Mouse (Mus musculus): ENCODE data around the gene Micu2.
"Not testable (repeated sequence)": the region's sequence is repeated elsewhere in the genome, so short reads cannot be mapped to it uniquely, and the experiment has no call there.

Gene Micu2

DNA sequence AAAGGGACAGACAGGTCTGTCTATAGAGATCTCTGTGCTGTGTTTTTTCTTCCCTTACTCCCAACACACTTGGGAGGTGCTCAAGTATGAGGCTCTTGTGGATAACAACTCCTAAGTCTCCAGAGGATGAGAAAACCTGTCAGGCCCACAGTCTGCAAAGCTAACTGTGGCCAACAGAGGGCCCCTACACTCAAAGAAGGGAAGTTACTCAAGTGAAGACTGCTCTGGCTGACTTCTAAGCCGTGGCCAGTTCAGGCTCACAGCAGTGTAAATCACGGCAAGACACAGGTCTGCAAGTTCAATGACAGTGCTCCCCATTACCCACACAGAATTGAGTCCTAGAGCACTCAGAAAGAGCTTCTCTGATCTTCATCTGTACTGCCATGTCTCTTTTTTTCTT lies 48.0 kb downstream of the Micu2 start:
- no peak for DNase-seq

DNA sequence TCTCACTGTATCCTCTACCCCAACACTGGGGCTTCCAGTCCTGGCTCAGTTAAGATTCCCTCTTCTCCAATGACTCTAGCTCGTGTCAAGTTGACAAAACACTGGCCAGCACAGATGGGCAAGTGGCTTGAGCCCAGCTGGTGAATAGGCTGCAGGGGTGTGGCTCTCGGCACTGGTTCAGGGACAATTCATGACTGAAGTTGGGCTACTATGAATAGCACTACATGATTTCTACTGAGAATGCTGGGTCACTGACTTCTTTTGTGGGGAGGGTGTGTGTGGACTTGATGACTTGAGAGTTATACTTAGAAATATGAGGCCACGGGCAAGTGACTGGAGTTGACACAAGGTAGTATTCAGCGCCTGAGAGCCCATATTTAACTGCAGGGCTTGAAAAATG lies 53.2 kb downstream of the Micu2 start:
- no peak for DNase-seq

DNA sequence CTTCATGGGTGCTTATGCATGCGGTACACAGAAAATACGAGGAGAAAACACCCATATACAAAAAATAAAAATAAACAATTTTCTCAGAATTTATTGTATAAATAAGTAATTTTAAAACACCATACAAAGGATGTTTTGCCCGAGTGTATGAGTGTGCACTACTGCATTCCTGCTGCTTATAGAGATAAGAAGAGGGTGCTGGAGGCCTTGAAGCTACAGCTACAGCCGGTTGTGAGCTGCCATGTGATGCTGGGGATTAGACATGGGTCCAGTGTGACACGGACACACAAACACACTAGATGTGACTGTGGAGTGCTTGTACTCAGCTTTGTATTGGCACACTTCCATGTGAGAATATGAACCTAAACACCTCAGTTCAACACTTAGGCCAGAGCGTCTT lies 61.8 kb downstream of the Micu2 start:
- DNase-seq = no peak

DNA sequence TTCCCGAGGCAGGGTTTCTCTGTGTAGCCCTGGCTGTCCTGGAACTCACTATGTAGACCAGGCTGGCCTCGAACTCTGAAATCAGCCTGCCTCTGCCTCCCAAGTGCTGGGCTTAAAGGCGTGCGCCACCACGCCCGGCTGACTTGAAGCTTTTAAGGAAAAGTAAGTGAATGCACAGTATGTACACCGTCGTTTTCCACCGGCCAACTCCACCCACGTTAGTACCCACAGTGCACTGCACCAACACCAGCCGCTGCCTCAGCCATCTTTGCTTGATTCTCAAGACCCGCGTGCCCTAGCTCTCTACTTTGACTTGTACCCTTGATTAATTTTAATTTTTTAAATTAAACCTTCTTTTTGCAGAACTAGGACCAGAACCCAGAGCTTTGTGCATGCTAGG lies 64.4 kb downstream of the Micu2 start:
- DNase-seq = no peak

DNA sequence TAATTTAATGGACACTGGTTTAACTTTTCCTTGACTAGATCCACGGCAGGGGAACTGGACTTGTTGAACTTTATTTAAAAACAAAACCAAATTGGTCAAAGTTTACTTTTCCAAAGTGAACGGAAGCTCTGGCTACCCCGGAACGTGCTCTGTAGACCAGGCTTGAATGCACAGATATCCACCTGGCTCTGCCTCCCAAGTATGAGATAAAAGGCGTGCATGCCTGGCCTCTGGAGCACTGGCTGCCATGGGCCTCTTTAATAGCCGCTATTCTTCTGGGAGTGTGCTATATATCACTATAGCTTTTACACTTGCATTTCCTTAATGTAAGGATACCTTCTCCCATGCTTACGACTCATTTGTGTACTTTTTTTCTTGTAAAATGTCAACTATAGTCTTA lies 65.5 kb downstream of the Micu2 start:
- DNase-seq = no peak

DNA sequence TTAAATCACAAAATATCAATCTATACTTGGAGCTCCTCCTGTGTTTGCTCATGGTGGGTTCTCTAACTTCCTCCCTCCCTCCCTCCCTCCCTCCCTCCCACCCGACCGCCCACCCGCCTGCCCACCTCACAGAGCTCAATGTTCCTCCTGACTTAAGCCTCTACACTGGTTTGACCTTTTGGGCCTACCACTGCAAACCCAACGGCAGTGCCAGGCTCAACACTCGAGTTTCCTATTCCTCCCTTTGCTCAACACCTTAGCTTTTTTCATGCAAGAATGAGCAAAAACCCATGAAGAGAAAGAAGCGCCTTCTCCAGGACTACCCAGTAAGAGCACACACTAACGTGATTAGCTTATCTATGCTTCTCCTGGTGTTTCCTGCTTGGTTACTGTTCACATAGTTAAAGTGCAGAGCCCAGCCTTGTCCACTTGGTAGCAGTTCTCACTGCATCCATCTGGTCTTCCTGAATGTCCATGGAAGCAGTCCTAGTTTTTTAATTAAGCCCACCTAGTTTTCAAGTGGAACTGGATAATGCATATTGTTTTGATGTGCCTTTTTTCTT lies 66.1 kb downstream of the Micu2 start:
- DNase-seq = no peak

DNA sequence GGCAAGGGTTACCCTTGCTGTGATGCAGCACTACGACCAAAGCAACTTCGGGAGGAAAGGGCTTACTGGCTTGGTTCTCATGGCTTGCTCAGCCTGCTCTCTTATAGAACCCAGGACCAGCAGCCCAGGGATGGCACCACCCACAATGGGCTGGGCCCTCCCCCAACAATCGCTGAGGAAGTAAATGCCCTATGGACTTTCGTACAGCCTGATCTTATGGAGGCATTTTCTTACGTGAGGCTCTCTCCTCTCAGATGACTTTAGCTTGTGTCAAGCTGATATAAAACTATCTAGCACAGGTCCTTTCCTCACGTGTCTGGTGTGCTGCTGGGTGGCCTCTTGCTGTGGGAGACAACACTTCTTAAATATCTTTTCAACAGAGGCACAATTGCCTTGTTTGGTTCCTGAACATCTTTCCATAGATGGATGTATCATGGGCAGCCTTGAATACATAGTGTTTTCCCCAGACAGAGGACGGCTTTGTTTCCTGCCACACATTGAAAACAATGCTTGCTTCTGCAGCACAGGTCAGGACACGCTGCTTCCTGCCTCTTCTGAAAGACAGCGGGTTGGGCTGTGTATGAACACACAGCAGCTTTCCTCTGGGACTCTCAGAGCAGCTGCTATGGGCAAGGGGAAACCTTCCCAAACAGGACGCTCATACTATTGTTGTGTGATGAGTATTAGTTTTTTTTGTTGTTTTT lies 77.5 kb downstream of the Micu2 start:
- no peak for DNase-seq

DNA sequence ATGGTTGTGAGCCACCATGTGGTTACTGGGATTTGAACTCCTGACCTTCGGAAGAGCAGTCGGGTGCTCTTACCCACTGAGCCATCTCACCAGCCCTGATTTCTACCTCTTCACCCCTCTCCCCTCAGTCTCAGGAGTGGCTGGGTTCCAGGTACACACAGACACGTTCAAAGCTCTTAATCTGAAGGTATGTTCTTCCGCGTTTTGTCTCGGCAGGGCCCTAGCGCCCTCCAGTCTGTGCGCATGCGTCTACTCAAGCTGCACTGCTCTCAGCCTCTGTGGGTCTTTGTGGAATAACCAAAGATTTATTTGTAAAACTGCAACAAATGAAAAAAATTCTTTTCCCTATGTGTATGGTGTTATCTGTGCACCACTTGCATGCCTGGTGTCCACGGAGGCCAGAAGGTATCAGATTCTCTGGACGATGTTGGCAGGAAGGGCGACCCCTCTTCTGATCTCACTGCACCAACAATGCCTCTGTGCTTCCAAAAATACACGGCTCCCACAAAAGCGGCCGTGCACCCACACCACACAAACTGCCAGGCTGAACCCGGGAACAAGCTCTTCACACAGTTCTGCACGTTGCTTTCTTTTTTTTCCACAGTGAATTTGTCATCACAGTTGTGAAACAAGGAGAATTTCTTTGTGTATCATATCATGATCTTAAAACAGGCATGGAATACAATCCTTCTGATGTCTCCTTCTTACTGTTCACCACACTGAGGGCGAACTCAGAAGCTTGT lies 78.3 kb downstream of the Micu2 start:
- DNase-seq = peak; percentile 23

DNA sequence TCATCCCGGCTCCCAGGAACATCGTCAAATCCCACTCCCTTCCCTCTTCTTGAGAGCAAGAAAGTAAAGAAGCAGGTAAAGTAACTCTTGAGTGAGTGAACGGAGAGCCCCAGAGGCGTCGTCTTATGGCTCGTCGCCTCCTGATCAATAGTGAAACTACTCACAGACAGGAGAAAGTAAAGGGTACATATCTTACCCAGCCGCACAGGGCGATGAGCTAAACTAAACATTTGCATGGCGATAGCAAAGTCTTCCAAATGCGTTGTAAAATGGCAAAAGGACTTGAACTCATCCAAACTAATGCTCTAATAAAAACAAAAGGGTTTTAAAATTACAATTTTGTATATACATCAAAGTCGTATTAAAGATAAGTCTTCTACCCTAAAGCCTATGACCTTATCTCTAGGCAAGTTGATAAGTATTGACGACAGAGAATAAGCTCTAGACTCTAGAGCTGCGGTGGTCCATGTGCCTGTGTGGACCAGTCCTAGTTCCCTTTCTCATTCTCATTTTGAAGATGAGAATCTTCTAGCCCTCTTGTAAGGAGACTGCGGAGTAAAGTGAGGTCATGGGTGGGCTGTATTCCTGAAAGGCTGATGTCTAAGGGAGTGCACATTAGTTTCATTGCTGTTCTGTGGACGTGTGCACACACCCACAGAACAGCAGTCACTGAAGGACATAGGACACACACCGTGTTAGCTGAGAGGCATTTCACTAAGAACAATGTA lies 79.8 kb downstream of the Micu2 start:
- DNase-seq = no peak

DNA sequence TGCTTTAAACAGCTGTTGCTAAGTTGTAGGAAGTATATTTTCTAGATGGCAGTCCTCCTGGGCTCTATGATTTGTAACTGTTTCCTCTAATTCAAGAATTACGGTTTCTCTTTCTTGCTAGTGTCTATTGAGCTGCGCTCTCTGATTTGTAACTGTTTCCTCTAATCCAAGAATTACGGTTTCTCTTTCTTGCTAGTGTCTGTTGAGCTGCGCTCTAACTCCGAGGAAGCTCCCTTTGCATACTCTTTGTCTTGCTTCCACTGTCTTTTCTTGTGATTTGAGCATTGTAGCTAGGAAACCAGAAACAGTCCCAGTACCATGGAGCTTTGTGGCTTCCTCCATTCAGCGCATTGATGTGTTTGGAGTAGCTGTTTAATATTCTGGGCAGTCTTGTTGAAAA lies 83.7 kb downstream of the Micu2 start:
- DNase-seq = no peak

DNA sequence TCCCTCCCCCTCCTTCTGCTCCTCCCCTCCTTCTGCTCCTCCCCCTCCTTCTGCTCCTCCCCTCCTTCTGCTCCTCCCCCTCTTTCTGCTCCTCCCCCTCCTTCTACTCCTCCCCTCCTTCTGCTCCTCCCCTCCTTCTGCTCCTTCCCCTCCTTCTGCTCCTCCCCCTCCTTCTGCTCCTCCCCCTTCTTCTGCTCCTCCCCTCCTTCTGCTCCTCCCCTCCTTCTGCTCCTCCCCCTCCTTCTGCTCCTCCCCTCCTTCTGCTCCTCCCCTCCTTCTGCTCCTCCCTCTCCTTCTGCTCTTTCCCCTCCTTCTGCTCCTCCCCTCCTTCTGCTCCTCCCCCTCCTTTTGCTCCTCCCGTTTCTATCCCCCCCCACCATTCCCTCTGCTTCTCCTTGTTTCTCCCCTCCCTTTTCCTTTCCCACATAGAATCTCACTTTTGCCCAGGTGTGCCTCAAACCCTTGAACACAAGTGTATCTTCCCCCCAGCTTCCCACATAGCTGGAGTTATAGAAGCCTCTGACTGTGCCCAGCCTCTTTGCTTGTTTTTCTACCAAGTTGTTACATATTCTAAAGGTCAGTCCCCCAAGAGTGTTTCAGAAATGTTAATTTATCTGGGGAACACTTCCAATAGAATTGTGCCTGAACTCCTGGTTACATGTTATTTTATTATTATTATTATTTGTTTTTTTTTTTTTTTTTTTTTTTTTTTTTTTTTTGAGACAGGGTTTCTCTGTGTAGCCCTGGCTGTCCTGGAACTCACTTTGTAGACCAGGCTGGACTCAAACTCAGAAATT lies 86.7 kb downstream of the Micu2 start:
- not testable (repeated sequence) for DNase-seq

DNA sequence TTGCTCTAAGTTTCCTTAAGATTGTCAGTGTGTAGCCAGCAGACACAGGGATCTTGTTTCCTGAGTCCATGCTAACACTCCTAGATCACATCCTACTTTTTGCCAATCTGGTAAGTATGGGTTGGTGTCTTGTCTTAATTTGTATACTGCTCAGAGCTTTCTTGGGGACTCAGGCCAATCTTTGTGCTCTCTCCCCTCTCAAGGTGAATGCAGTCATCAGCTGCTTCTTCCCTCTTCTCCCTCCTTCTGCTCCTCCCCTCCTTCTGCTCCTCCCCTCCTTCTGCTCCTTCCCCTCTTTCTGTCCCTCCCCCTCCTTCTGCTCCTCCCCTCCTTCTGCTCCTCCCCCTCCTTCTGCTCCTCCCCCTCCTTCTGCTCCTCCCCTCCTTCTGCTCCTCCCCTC lies 87.3 kb downstream of the Micu2 start:
- DNase-seq = not testable (repeated sequence)

DNA sequence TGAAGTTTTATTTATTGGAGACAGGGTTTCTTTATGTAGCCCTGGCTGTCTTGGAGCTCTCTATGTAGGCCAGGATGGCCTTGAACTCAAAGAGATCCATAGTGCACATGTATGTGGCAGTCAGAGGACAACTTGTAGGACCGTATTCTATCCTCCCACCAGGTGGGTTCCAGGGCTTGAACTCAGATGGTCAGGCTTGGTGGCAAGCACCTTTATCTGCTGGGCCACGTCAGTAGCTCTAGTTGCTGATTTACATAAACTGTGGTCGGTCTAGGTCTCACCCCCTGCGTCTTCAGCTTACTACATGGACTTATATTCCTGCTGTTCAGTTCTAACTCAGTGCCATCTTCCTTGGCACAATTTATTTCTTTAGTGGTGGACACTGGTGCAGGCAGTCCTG lies 87.7 kb downstream of the Micu2 start:
- DNase-seq = no peak

DNA sequence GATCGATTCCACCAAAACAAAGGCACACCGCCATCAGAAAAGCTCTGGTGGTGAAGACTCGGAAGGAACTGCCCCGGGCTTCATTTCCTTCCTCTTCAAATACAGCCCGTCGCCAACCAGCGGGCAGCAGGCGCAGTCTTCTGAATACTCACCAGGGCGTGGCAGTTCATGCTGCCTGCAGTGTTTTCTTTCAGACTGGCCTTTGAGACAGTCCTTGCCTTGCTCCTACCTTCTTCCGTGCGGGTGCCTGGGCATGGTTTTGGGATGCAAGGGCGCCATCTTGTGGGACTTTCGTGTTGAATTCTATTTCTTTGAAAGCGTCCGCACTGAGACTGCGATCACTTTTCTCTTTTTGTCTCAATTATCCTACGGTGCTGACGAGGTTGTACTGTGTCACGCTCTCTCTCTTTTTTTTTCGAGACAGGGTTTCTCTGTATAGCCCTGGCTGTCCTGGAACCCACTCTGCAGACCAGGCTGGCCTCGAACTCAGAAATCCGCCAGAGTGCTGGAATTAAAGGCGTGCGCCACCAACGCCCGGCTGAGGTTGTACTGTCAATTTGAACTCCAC lies 88.5 kb downstream of the Micu2 start:
- peak; percentile 85 for DNase-seq

DNA sequence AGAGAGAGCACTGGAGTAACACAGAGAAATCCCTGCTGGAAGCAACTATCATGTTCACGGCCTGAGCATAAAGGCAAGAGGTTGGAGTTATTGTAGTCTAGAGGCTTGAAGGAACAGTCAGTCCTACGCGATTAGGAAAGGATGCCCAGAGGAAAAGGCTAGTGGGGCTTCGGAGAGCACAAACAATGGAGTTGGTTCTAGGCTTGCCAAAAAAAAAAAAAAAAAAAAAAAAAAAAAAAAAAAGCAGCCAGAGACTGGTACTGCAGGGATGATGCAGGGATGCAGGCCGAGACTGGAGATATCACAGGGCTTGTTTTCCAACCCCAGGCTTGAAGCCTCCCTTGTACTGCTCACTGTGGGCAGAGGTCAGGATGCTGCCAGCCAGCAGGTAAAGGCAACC lies 89.8 kb downstream of the Micu2 start:
- DNase-seq = no peak

DNA sequence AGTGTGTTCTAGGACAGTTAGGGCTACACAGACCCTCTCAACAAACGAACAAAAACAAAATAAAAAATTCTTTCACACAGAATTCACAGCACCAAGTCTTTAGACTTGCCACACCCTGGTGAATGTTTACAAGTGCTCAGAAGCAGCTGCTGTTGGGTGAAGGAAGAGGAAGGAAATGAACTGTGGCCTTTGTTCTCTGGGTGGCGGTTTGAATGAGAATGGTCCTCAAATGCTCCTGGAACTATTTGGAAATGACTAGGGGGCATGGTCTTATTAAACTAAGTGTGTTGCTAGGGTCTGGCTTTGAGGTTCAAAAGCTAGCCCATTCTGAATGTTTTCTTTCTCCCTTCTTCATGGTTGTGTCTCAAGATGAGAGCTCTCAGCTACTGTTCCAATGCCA lies 90.6 kb downstream of the Micu2 start:
- no peak for DNase-seq

DNA sequence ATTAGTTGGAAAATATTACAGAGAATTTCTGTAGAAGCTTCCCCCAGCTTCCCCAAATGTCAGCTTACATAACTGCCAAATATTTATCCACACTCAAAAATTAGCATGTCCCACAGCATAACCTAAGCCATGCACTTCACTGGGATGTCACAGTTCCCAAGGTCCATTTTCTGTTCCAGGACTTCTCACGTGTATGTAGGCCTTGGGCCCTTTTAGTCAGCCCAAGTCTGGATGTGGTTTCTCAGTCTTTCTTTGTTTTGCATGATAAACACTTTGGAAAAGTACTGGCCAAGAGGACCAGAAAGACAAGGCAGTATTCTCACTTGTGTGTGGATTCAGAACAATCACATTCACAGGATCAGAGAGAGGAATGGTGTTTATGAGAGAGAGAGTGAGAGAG lies 97.1 kb downstream of the Micu2 start:
- no peak for DNase-seq

DNA sequence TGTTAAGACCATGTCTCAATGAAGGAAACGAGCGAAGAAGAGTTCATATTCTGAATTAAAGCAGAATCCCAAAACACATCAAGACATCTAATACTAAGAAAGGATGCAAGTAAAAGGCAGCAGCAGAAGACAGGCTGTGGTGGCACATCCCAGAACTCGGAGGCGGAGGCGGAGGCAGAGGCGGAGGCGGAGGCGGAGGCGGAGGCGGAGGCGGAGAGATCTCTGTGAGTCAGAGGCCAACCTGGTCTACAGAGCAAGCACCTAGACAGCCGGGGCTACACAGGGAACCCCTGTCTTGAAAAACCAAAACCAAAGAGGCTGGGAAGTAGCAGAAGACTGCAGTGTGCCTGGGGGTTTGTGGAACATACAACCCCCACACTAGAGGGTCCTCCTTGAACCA lies 102.2 kb downstream of the Micu2 start:
- DNase-seq = no peak

DNA sequence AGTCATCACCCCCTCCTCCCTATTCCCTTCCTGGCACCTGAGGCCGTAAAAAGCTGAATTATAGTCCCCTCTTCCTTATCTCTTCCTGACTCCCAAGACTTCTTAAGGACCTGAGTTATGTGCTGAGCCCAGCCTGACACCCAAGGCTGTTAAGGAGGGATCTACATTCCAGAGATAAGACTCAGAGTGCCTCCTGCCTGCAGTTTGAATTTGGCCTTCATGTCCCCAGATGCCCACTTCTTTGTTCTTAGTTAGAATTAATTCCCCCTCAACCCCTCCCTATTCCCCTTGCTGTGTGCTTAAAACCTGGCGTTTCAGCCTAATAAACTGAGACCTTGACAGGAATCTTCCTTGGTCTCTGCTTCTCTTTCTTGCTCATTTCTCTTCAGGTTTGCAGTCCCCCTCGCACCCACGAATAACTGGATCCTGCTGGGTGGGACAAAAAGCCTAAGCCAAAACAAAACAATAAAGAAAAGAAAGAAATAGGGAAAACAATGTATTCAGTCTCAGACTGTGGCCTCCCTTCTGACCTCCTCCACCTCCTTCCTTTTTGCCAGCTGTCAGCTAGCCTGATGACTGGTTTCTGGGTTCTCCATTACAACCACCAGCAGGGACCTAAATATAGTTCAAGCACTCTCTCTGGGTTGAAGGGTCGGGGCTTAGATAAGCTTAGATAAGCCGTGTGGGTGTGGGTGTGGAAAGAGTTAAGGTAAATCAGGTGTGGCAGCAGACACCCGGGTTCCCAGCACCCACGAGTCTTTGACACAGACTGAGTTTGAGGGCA lies 102.8 kb downstream of the Micu2 start:
- not testable (repeated sequence) for DNase-seq

DNA sequence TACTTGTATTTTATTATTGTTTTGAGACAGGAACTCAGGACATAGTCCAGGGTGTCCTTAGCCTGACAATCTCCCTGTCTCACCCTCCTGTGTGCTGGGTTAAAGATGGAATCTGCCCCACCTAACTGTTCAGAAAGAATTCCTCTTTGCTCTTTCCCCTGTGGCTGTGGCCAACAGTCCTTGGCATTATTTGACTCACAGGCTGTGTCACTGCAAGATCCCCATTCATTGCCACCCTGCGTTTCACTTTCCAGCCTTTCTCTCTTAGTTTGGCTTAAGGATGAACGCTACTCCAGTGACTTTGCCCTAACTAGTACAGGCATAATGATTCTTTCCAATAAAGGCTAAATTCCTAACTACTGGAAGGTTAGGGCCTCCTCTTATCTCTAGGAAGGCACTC lies 104.7 kb downstream of the Micu2 start:
- DNase-seq = no peak

DNA sequence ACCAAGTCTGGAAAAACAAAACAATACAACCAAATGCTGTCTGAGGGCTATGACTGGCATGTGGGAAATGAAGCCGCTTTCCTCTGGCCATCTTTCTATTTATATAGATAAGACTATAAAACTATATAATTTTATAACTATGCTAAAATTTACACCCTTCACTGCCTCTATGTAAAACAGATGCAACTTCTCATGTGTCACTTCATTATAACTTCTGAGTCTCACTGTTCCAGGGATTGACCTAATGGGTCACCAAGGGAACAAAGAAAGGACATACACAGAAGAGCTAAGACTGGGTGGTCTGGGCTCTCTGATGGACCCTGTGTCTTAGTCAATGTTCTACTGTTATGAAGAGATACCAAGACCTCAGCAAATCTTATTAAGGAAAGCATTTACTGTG lies 106.1 kb downstream of the Micu2 start:
- DNase-seq = no peak
